ENCODE assay signal across 9 mouse cellular contexts in the genomic region with DNA sequence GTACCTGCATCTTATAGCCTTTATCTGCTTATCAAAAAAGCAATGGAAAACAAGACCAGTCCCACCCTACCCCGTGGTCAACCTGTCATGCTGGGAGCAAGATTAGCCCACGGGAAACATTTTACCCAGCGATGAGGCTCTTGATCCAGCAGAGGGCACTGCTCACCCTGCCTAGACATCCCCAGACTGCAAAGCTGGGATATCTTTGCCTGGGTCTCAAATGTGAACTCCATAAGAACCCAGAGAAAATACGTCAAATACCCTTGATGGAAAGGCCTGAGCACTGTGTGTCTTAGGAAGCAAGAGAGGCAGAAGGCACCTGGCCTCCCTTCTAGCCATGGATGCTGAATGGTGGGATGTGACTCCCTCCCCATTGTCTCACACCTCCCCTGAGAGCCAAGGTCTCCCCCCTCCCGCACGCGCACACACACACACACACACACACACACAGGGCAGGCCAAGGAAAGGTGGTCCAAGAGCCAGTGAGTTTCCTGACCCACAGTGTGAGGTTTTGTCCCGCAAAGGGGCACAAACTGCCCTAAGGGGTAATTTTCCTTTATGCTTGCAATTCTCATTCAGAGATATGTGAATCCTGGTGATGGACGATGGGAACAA.
DNase-seq lines count a peak whose midpoint lies in the region; ATAC-seq lines count a peak whose summit lies in the region.
"Had no signal": no experiment of that assay in that cellular context is flagged by ENCODE, and none has a peak within 500 bp of the region (broad histone marks: within the 10 kb centered on the region; RNA-seq: fewer than 3 reads in every experiment).

No protein-coding gene starts in this region.

- peak; percentile 64 to 81 for DNase-seq in heart, adult 18-20 months
- peak; percentile 29 for DNase-seq in c-Kit-positive CD71-positive TER-119-positive erythroid progenitor cells, embryonic 14.5 days (ENCODE audit: low spot score)
- peak; percentile 78 for DNase-seq in heart, postnatal 4 days
- DNase-seq in layer of hippocampus, postnatal 10 days (ENCODE audit: low spot score in 2 of 2): peak; percentile 75 to 78
- peak; percentile 76 for DNase-seq in lung, postnatal 14 days
- peak; percentile 68 to 71 for DNase-seq in right cerebral cortex, adult 2 months (ENCODE audit: low spot score in 2 of 2)

- no peak for ATAC-seq in heart, embryonic 11.5 days (replicated peaks; ENCODE audit: insufficient number of reproducible peaks, low FRiP score, low TSS enrichment)
- ATAC-seq in forebrain, embryonic 12.5 days (ENCODE audit: low FRiP score): peak; percentile 58; the same call in 1 of the 2 replicates

- H3K36me3 ChIP-seq in heart, embryonic 11.5 days (ENCODE audit: control insufficient read depth, insufficient read depth, low read length): no peaks in the 10 kb centered on the region
- no peaks in the 10 kb centered on the region for H3K36me3 ChIP-seq in forebrain, embryonic 12.5 days (replicated peaks)

- no peaks in the 10 kb centered on the region for H3K27me3 ChIP-seq in heart, embryonic 11.5 days (ENCODE audit: control insufficient read depth, insufficient read depth, low read length)
- H3K27me3 ChIP-seq in forebrain, embryonic 12.5 days: no peaks in the 10 kb centered on the region

- H3K4me3 ChIP-seq in heart, embryonic 11.5 days (ENCODE audit: low read depth, low read length): no peak overlapping the region
- H3K4me3 ChIP-seq in forebrain, embryonic 12.5 days (replicated peaks): no peak overlapping the region
- H3K4me3 ChIP-seq: myocyte had no signal

- WGBS in heart, embryonic 11.5 days (ENCODE audit: insufficient replicate concordance): 46% methylated on average over 7 of the region's 9 CpGs
- 42% methylated on average over 9 of the region's 9 CpGs for WGBS in forebrain, embryonic 12.5 days

- H3K4me1 ChIP-seq in heart, embryonic 11.5 days (ENCODE audit: control insufficient read depth, insufficient read depth, low read length): peaks cover 52% of the 10 kb centered on the region
- H3K4me1 ChIP-seq in forebrain, embryonic 12.5 days: peaks cover 52% of the 10 kb centered on the region

- no peak overlapping the region for H3K27ac ChIP-seq in heart, embryonic 11.5 days (ENCODE audit: low read depth, low read length)
- H3K27ac ChIP-seq in forebrain, embryonic 12.5 days: peak overlapping the region; percentile 56; the same call in 1 of the 2 replicates

- no peak overlapping the region for H3K4me2 ChIP-seq in heart, embryonic 11.5 days
- no peak overlapping the region for H3K4me2 ChIP-seq in forebrain, embryonic 12.5 days

- no peaks in the 10 kb centered on the region for H3K9me3 ChIP-seq in heart, embryonic 11.5 days (replicated peaks; ENCODE audit: control insufficient read depth, low read length)
- no peaks in the 10 kb centered on the region for H3K9me3 ChIP-seq in forebrain, embryonic 12.5 days

- no peak overlapping the region for H3K9ac ChIP-seq in heart, embryonic 11.5 days (ENCODE audit: low read depth, low read length)
- H3K9ac ChIP-seq in forebrain, embryonic 12.5 days: no peak overlapping the region
